ENCODE assay signal across 8 mouse cellular contexts in the genomic region with DNA sequence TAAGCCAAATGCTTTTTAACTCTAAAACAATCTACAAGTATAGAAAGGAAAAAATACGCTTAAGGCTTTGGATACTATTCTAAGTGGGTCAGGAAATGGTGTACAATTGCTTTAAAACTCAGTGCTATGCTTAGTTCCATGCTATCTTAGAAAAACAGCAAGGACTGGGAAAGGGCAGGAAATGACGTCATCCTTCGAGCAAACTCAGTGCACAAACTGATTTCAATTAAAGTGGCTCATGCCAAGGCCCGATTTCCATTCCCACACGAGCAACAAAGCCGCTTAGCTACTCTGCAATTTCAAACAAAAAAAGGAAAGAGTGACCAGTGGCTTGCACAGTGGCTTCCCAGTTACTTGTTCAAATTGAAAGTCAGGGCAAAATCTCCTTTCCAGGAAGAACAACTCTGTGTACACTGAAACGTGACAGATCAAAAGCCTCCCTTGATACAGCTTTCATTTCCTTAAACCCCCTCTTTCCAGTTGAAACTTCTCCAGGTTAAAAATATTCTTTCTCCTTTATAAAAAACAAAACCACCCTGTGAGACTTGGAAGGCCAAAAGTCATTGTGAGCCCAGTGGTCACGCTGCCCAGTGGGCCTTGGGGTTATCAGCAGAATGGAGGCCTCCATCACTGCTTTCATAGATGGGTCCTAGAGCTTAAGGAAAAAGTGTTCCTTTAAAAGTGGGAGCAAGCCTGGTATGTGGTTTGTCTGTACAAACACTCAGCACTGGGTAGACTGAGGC. TPM values are rescaled to one million over a fixed set of nuclear protein-coding genes. Genes with fewer than 3 reads are reported as not detected.
DNase-seq lines count a peak whose midpoint lies in the region; ATAC-seq and TF ChIP-seq lines count a peak whose summit lies in the region.
"Had no signal": no experiment of that assay in that cellular context is flagged by ENCODE, and none has a peak within 500 bp of the region (broad histone marks: within the 10 kb centered on the region; RNA-seq: fewer than 3 reads in every experiment).

No protein-coding gene starts in this region.

- ATAC-seq in midbrain, postnatal 0 days (ENCODE audit: low FRiP score): no peak
- ATAC-seq in heart, postnatal 0 days (ENCODE audit: insufficient read depth, low read depth): peak; percentile 78
- ATAC-seq in lung, postnatal 0 days: peak; percentile 50
- ATAC-seq in inflammation-experienced regulatory T-cells, adult 6 months: no peak

- no peaks in the 10 kb centered on the region for H3K9me3 ChIP-seq in midbrain, postnatal 0 days (ENCODE audit: low read length)
- no peaks in the 10 kb centered on the region for H3K9me3 ChIP-seq in midbrain, embryonic 10.5 days (replicated peaks)
- no peaks in the 10 kb centered on the region for H3K9me3 ChIP-seq in heart, postnatal 0 days (replicated peaks; ENCODE audit: control insufficient read depth, low read length)
- no peaks in the 10 kb centered on the region for H3K9me3 ChIP-seq in lung, postnatal 0 days (ENCODE audit: low read length)
- H3K9me3 ChIP-seq: liver, embryonic 15.5 days had no signal

- no peak for TF ChIP-seq POLR2A in embryonic fibroblast, embryonic 13.5 days (IDR thresholded peaks at IDR 0.05; ENCODE audit: low read depth, low read length)

- H3K27me3 ChIP-seq in midbrain, postnatal 0 days (ENCODE audit: insufficient read depth, low read length): no peaks in the 10 kb centered on the region
- no peaks in the 10 kb centered on the region for H3K27me3 ChIP-seq in midbrain, embryonic 10.5 days (ENCODE audit: low read depth, poor library complexity, severe bottlenecking)
- H3K27me3 ChIP-seq in heart, postnatal 0 days (ENCODE audit: control insufficient read depth, insufficient read depth, low read length): no peaks in the 10 kb centered on the region
- no peaks in the 10 kb centered on the region for H3K27me3 ChIP-seq in lung, postnatal 0 days (replicated peaks; ENCODE audit: insufficient read depth, low read length)
- H3K27me3 ChIP-seq: liver, embryonic 15.5 days had no signal

- TF ChIP-seq CTCF in midbrain, postnatal 0 days (IDR thresholded peaks at IDR 0.05): no peak
- no peak for TF ChIP-seq CTCF in embryonic fibroblast, embryonic 13.5 days (IDR thresholded peaks at IDR 0.05; ENCODE audit: borderline replicate concordance, insufficient read depth, low read length)
- TF ChIP-seq CTCF in heart, postnatal 0 days (IDR thresholded peaks at IDR 0.05; ENCODE audit: low read depth): no peak
- TF ChIP-seq CTCF in lung, postnatal 0 days (IDR thresholded peaks at IDR 0.05): no peak

- peak; percentile 73 for TF ChIP-seq EP300 in heart, postnatal 0 days (IDR thresholded peaks at IDR 0.05; ENCODE audit: low read depth)
- TF ChIP-seq EP300 in lung, postnatal 0 days (IDR thresholded peaks at IDR 0.05): no peak

- 67% methylated on average over 8 of the region's 8 CpGs for WGBS in midbrain, postnatal 0 days
- WGBS in midbrain, embryonic 10.5 days: 78% methylated on average over 8 of the region's 8 CpGs
- 47% methylated on average over 8 of the region's 8 CpGs for WGBS in heart, postnatal 0 days
- 29% methylated on average over 8 of the region's 8 CpGs for WGBS in lung, postnatal 0 days

- no peak overlapping the region for H3K9ac ChIP-seq in midbrain, postnatal 0 days (replicated peaks; ENCODE audit: low read length, poor library complexity, severe bottlenecking)
- H3K9ac ChIP-seq in heart, postnatal 0 days (replicated peaks; ENCODE audit: low read depth, low read length): no peak overlapping the region
- no peak overlapping the region for H3K9ac ChIP-seq in lung, postnatal 0 days (replicated peaks; ENCODE audit: low read depth)
- H3K9ac ChIP-seq: liver, embryonic 15.5 days had no signal

- H3K36me3 ChIP-seq in midbrain, postnatal 0 days (ENCODE audit: insufficient read depth, low read length): peaks cover 10% of the 10 kb centered on the region
- peaks cover 19% of the 10 kb centered on the region for H3K36me3 ChIP-seq in midbrain, embryonic 10.5 days
- peaks cover 18% of the 10 kb centered on the region; the same call in 1 of the 2 replicates for H3K36me3 ChIP-seq in heart, postnatal 0 days (replicated peaks; ENCODE audit: control insufficient read depth, insufficient read depth, low read length)
- H3K36me3 ChIP-seq in lung, postnatal 0 days (ENCODE audit: insufficient read depth, low read length): peaks cover 9% of the 10 kb centered on the region; the same call in 1 of the 2 replicates
- H3K36me3 ChIP-seq: liver, embryonic 15.5 days had no signal

- H3K4me3 ChIP-seq in midbrain, postnatal 0 days (ENCODE audit: low read depth, low read length): no peak overlapping the region
- no peak overlapping the region for H3K4me3 ChIP-seq in midbrain, embryonic 10.5 days
- H3K4me3 ChIP-seq in embryonic fibroblast, embryonic 13.5 days (ENCODE audit: insufficient read depth, low read length): no peak overlapping the region
- no peak overlapping the region for H3K4me3 ChIP-seq in heart, postnatal 0 days (ENCODE audit: low read depth, low read length)
- H3K4me3 ChIP-seq in lung, postnatal 0 days (ENCODE audit: low read depth, low read length): no peak overlapping the region
- H3K4me3 ChIP-seq: liver, embryonic 15.5 days had no signal

- no peak overlapping the region for H3K27ac ChIP-seq in midbrain, postnatal 0 days (ENCODE audit: low read depth, low read length)
- H3K27ac ChIP-seq in midbrain, embryonic 10.5 days (replicated peaks): no peak overlapping the region
- peak overlapping the region; percentile 67 for H3K27ac ChIP-seq in embryonic fibroblast, embryonic 13.5 days (ENCODE audit: insufficient read depth, low read length)
- peak overlapping the region; percentile 80 for H3K27ac ChIP-seq in heart, postnatal 0 days (ENCODE audit: low read depth)
- peak overlapping the region; percentile 23; the same call in 1 of the 2 replicates for H3K27ac ChIP-seq in lung, postnatal 0 days (ENCODE audit: low read length)
- H3K27ac ChIP-seq: liver, embryonic 15.5 days had no signal

- H3K4me2 ChIP-seq in midbrain, postnatal 0 days (ENCODE audit: low read depth, low read length, poor library complexity, severe bottlenecking): no peak overlapping the region
- H3K4me2 ChIP-seq in heart, postnatal 0 days (ENCODE audit: low read depth, low read length): no peak overlapping the region
- H3K4me2 ChIP-seq in lung, postnatal 0 days (replicated peaks; ENCODE audit: low read depth, low read length): no peak overlapping the region
- H3K4me2 ChIP-seq: liver, embryonic 15.5 days had no signal

- H3K4me1 ChIP-seq in midbrain, postnatal 0 days (ENCODE audit: insufficient read depth, low read length): no peaks in the 10 kb centered on the region
- H3K4me1 ChIP-seq in midbrain, embryonic 10.5 days: no peaks in the 10 kb centered on the region
- peaks cover 34% of the 10 kb centered on the region for H3K4me1 ChIP-seq in embryonic fibroblast, embryonic 13.5 days (ENCODE audit: control insufficient read depth, insufficient read depth, low read length)
- H3K4me1 ChIP-seq in heart, postnatal 0 days (ENCODE audit: control insufficient read depth, insufficient read depth): peaks cover 14% of the 10 kb centered on the region; the same call in 1 of the 2 replicates
- peaks cover 5% of the 10 kb centered on the region; the same call in 1 of the 2 replicates for H3K4me1 ChIP-seq in lung, postnatal 0 days (ENCODE audit: insufficient read depth, low read depth, low read length)
- H3K4me1 ChIP-seq: liver, embryonic 15.5 days had no signal

- DNase-seq in midbrain, postnatal 0 days (ENCODE audit: low spot score): peak; percentile 40
- DNase-seq in midbrain, embryonic 10.5 days (ENCODE audit: low spot score): no peak
- DNase-seq in heart, postnatal 0 days (ENCODE audit: low spot score): peak; percentile 90
- peak; percentile 69 for DNase-seq in lung, postnatal 0 days (ENCODE audit: low spot score)
- DNase-seq in thymus, postnatal 10 days (ENCODE audit: low spot score in 2 of 2): no peak

RNA-seq across cellular contexts. Expression of gene Gm9913, which starts 34.2 kb away (rescaled TPM):
- total RNA-seq in midbrain, postnatal 0 days (2014; rRNA removed): 0.27 and 0.52 TPM in 2 replicates
- polyA plus RNA-seq in midbrain, postnatal 0 days (2015; fragmentation: Nextera tagmentation; extraction: Ambion mirVana): 0.09 and 0.11 TPM in 2 replicates
- 0.15 TPM in 2 replicates for polyA plus RNA-seq in midbrain, embryonic 10.5 days (2016; fragmentation: Nextera tagmentation; extraction: Ambion mirVana)
- polyA plus RNA-seq in embryonic fibroblast, embryonic 13.5 days (2011; ENCODE audit: insufficient read length, low read depth, missing spikeins): 1.3 and 1.4 TPM in 2 replicates
- not detected in 2 replicates for total RNA-seq in heart, postnatal 0 days (2014; rRNA removed; ENCODE audit: low replicate concordance)
- 0.42 and 0.51 TPM in 2 replicates for polyA plus RNA-seq in heart, postnatal 0 days (2015; fragmentation: Nextera tagmentation; extraction: Ambion mirVana)
- polyA plus RNA-seq in lung, postnatal 0 days (2015; fragmentation: Nextera tagmentation; extraction: Ambion mirVana): 0.33 and 0.68 TPM in 2 replicates
- polyA plus RNA-seq in inflammation-experienced regulatory T-cells, adult 6 months (2017; shearing (Covaris generic)): not detected

RNA-seq across cellular contexts. Expression of gene Fbn1, which starts 37.1 kb away (rescaled TPM):
- total RNA-seq in midbrain, postnatal 0 days (2014; rRNA removed): 18.4 and 20.1 TPM in 2 replicates
- 1.4 and 1.6 TPM in 2 replicates for polyA plus RNA-seq in midbrain, postnatal 0 days (2015; fragmentation: Nextera tagmentation; extraction: Ambion mirVana)
- polyA plus RNA-seq in midbrain, embryonic 10.5 days (2016; fragmentation: Nextera tagmentation; extraction: Ambion mirVana): 4.8 and 7.1 TPM in 2 replicates
- polyA plus RNA-seq in embryonic fibroblast, embryonic 13.5 days (2011; ENCODE audit: insufficient read length, low read depth, missing spikeins): 593 and 598 TPM in 2 replicates
- total RNA-seq in heart, postnatal 0 days (2014; rRNA removed; ENCODE audit: low replicate concordance): 101 and 127 TPM in 2 replicates
- 11.7 and 12.7 TPM in 2 replicates for polyA plus RNA-seq in heart, postnatal 0 days (2015; fragmentation: Nextera tagmentation; extraction: Ambion mirVana)
- polyA plus RNA-seq in lung, postnatal 0 days (2015; fragmentation: Nextera tagmentation; extraction: Ambion mirVana): 23.6 and 25.7 TPM in 2 replicates
- not detected for polyA plus RNA-seq in inflammation-experienced regulatory T-cells, adult 6 months (2017; shearing (Covaris generic))

Comparison
In these comparisons a context has a peak if more than half of its experiments do, and no peak if none do; other contexts are left out.
1. DNase-seq: peak in midbrain, postnatal 0 days (single experiment), heart, postnatal 0 days (single experiment) and lung, postnatal 0 days (single experiment); none in midbrain, embryonic 10.5 days (single experiment) and thymus, postnatal 10 days (0 of 2).
2. ATAC-seq: peak in heart, postnatal 0 days (single experiment) and lung, postnatal 0 days (single experiment); none in midbrain, postnatal 0 days (single experiment) and inflammation-experienced regulatory T-cells, adult 6 months (single experiment).
3. H3K27ac ChIP-seq: peak in embryonic fibroblast, embryonic 13.5 days (single experiment), heart, postnatal 0 days (single experiment) and lung, postnatal 0 days (single experiment); none in midbrain, postnatal 0 days (single experiment) and midbrain, embryonic 10.5 days (single experiment).
4. RNA of gene Fbn1, which starts 37.1 kb away (polyA plus RNA-seq): 593 to 598 TPM in embryonic fibroblast, embryonic 13.5 days; 23.6 to 25.7 TPM in lung, postnatal 0 days, 11.7 to 12.7 TPM in heart, postnatal 0 days, 4.8 to 7.1 TPM in midbrain, embryonic 10.5 days, 1.4 to 1.6 TPM in midbrain, postnatal 0 days and not detected in inflammation-experienced regulatory T-cells, adult 6 months; every median in the first group is over 10 times any median in the second.